Mouse (Mus musculus) CH12.LX (cell line): Measurements from ENCODE around the gene Npas1. TPM values are rescaled to one million over a fixed set of nuclear protein-coding genes. Genes with fewer than 3 reads are reported as not detected.

Experiments
- DNase-seq: peaks from one replicate; pipeline ENCODE4 v3.0.0-alpha.2; 2013; ENCODE audit errors: extremely low read depth
- H3K27ac ChIP-seq: 2 replicates; pipeline ENCODE4 v1.5.1; 2012; ENCODE audit warnings: low read depth, mild to moderate bottlenecking, control low read depth, moderate library complexity; ENCODE audit not compliant: insufficient read depth
- H3K27me3 ChIP-seq: replicated peaks from 2 replicates; pipeline ENCODE3; 2012; ENCODE audit warnings: inconsistent platforms
- H3K36me3 ChIP-seq, 2 experiments: replicated peaks in 1 of 2; 2 replicates each; pipeline versions ENCODE3 to v1.6.1; 2012; ENCODE audit warnings: inconsistent platforms in 1 of 2, low read length in 1 of 2, mild to moderate bottlenecking in 1 of 2, mixed read lengths in 1 of 2, moderate library complexity in 1 of 2; ENCODE audit not compliant: control insufficient read depth in 1 of 2, insufficient read depth in 1 of 2
- H3K4me1 ChIP-seq, 2 experiments: 2 replicates each; pipeline ENCODE4 v1.6.1; 2012; ENCODE audit warnings: inconsistent platforms in 1 of 2, moderate library complexity in 1 of 2; ENCODE audit not compliant: insufficient read depth in 2 of 2, control insufficient read depth in 1 of 2
- H3K4me2 ChIP-seq: 2 replicates; pipeline ENCODE4 v1.6.1; 2012; ENCODE audit warnings: low read depth, mild to moderate bottlenecking, control low read depth; ENCODE audit not compliant: poor library complexity, insufficient read depth, severe bottlenecking
- H3K4me3 ChIP-seq, 3 experiments: fragments of 150-350 bp in 1 of 3; sonication (generic) in 1 of 3; replicated peaks in 1 of 3; 2 replicates each; pipeline versions ENCODE3 to v1.5.1; 2011 to 2012; ENCODE audit warnings: low read depth in 2 of 3, low read length in 2 of 3, mild to moderate bottlenecking in 2 of 3, moderate library complexity in 2 of 3, control low read depth in 1 of 3, improper control_type of control experiment in 1 of 3, inconsistent platforms in 1 of 3, mixed read lengths in 1 of 3; ENCODE audit not compliant: poor library complexity in 1 of 3
- H3K79me2 ChIP-seq: replicated peaks from 2 replicates; pipeline ENCODE4 v1.6.1; 2012; ENCODE audit warnings: mild to moderate bottlenecking, moderate library complexity; ENCODE audit not compliant: control insufficient read depth, poor library complexity, insufficient read depth, severe bottlenecking; ENCODE audit errors: extremely low read depth
- H3K9ac ChIP-seq: 2 replicates; pipeline ENCODE4 v1.6.1; 2012; ENCODE audit warnings: low read depth, mild to moderate bottlenecking, control low read depth, moderate library complexity; ENCODE audit not compliant: insufficient read depth
- H3K9me3 ChIP-seq: replicated peaks from 2 replicates; pipeline ENCODE3; 2012; ENCODE audit warnings: low read length, inconsistent platforms, mixed read lengths
- BHLHE40 ChIP-seq: IDR thresholded peaks from 2 replicates; pipeline ENCODE4 v1.6.1; 2011; ENCODE audit warnings: mild to moderate bottlenecking, low read depth, low read length, improper control_type of control experiment
- CTCF ChIP-seq, 2 experiments: IDR thresholded peaks in 1 of 2; conservative IDR thresholded peaks in 1 of 2; 2 replicates each; pipeline ENCODE4 v1.5.1; 2011 to 2012; ENCODE audit warnings: low read depth in 2 of 2, low read length in 2 of 2, improper control_type of control experiment in 1 of 2, inconsistent platforms in 1 of 2, mild to moderate bottlenecking in 1 of 2, moderate library complexity in 1 of 2
- E2F4 ChIP-seq: IDR thresholded peaks from 2 replicates; pipeline ENCODE4 v1.6.1; 2011; ENCODE audit warnings: low read depth, low read length, improper control_type of control experiment; ENCODE audit not compliant: insufficient replicate concordance
- ETS1 ChIP-seq: conservative IDR thresholded peaks from 2 replicates; pipeline ENCODE4 v1.6.1; 2012; ENCODE audit warnings: low read depth, mild to moderate bottlenecking, inconsistent platforms, low read length, improper control_type of control experiment, moderate library complexity
- IRF4 ChIP-seq: IDR thresholded peaks from 2 replicates; pipeline ENCODE4 v1.6.1; 2014; ENCODE audit warnings: low read depth, mild to moderate bottlenecking, inconsistent platforms, low read length, improper control_type of control experiment
- JUN ChIP-seq: IDR thresholded peaks from 2 replicates; pipeline ENCODE4 v1.6.1; 2011; ENCODE audit warnings: low read depth, mild to moderate bottlenecking, low read length, improper control_type of control experiment, moderate library complexity; ENCODE audit not compliant: insufficient read depth
- KAT2A ChIP-seq: IDR thresholded peaks from 2 replicates; pipeline ENCODE4 v1.6.1; 2012; ENCODE audit warnings: low read length, improper control_type of control experiment, inconsistent platforms; ENCODE audit not compliant: insufficient replicate concordance
- MAFK ChIP-seq: IDR thresholded peaks from 2 replicates; pipeline ENCODE4 v1.6.1; 2011; ENCODE audit warnings: low read length, improper control_type of control experiment; ENCODE audit not compliant: insufficient replicate concordance
- MAZ ChIP-seq: IDR thresholded peaks from 2 replicates; pipeline ENCODE4 v1.6.1; 2012; ENCODE audit warnings: low read depth, mild to moderate bottlenecking, inconsistent platforms, low read length, improper control_type of control experiment, moderate library complexity
- MEF2A ChIP-seq: IDR thresholded peaks from 2 replicates; pipeline ENCODE4 v1.6.1; 2014; ENCODE audit warnings: low read depth, mild to moderate bottlenecking, inconsistent platforms, low read length, improper control_type of control experiment, borderline replicate concordance
- MYC ChIP-seq: IDR thresholded peaks from 2 replicates; pipeline ENCODE4 v1.6.1; 2011; ENCODE audit warnings: low read depth, mild to moderate bottlenecking, improper control_type of control experiment, low read length
- NELFE ChIP-seq: IDR thresholded peaks from 2 replicates; pipeline ENCODE4 v1.6.1; 2011; ENCODE audit warnings: low read depth, low read length, improper control_type of control experiment
- PAX5 ChIP-seq: IDR thresholded peaks from 2 replicates; pipeline ENCODE4 v1.6.1; 2012; ENCODE audit warnings: low read length, inconsistent platforms, mixed read lengths
- RAD21 ChIP-seq: IDR thresholded peaks from 2 replicates; pipeline ENCODE4 v1.6.1; 2011; ENCODE audit warnings: low read depth, mild to moderate bottlenecking, low read length, improper control_type of control experiment, moderate library complexity
- TBP ChIP-seq: conservative IDR thresholded peaks from 2 replicates; pipeline ENCODE4 v1.6.1; 2011; ENCODE audit warnings: low read depth, low read length, improper control_type of control experiment
- ZKSCAN1 ChIP-seq: IDR thresholded peaks from 2 replicates; pipeline ENCODE4 v1.6.1; 2012; ENCODE audit warnings: low read depth, inconsistent platforms, low read length, improper control_type of control experiment, borderline replicate concordance
- ZMIZ1 ChIP-seq: IDR thresholded peaks from 2 replicates; pipeline ENCODE4 v1.6.1; 2012; ENCODE audit warnings: low read depth, mild to moderate bottlenecking, inconsistent platforms, low read length, improper control_type of control experiment
- ZNF384 ChIP-seq: IDR thresholded peaks from 2 replicates; pipeline ENCODE4 v1.6.1; 2012; ENCODE audit warnings: low read depth, low read length, improper control_type of control experiment, inconsistent platforms
- dilution Hi-C: fragments of 300-500 bp; cut with MboI; formaldehyde crosslinking; loops from 2 replicates; pipeline ENCODE4 v1.14.3; 2020; ENCODE audit warnings: low sequenced_read_pairs; ENCODE audit not compliant: extremely low pct_unique_long_range_greater_than_20kb, extremely low pct_ligation_motif_present
- in situ Hi-C: fragments of 300-500 bp; cut with MboI; formaldehyde crosslinking; loops from 3 replicates; pipeline ENCODE4 v1.14.3; 2019; ENCODE audit warnings: low sequenced_read_pairs, low pct_ligation_motif_present, low pct_unique_long_range_greater_than_20kb, mixed read lengths
- polyA plus RNA-seq: library from polyadenylated mRNA; unstranded; fragments of >175 nt; gene quantifications from 2 replicates; pipeline ENCODE4 v1.2.1, GENCODE M21; 2012; ENCODE audit warnings: low read depth; ENCODE audit not compliant: insufficient read length
- total RNA-seq, 2 experiments: library from RNA; depleted of rRNA; stranded (reverse); fragments of 300-350 nt in 1 of 2; fragments of >200 nt in 1 of 2; gene quantifications; 2 replicates each; pipeline ENCODE4 v1.2.3; 2012 to 2014

The Npas1 gene
- total and polyA plus RNA-seq, 3 experiments = 0.08 to 0.56 TPM; not detected in 1

DNA sequence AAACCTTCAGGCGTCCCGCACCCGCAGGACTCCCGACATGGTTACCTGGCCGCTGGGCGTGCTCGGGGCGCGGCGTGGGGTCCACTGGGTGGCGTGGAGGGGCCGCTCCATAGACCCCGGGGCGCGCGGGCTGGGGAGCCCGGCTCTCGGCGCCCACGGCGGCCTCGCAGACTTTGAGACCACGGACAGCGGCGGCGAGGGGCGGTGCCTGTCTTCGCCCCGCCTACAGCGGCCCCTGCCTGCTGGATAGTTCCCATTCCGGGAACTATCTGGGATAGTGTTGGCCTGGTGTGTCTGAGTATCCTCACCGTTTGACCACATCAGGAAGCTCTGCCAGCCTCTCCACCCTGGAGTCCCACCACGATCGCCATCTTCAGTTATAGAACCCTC is 933 bp downstream of the Npas1 start:
- in situ Hi-C loops = no loop called here
- Histone ChIP-seq H3K27ac (no peak overlapping the region), H3K4me2 (no peak overlapping the region), H3K4me1 (no peaks in the 10 kb centered on the region), H3K9me3 (peaks cover 7% of the 10 kb centered on the region), H3K36me3 (no peaks in the 10 kb centered on the region), H3K27me3 (peaks cover 5% of the 10 kb centered on the region), H3K4me3 (no peak overlapping the region), H3K79me2 (no peaks in the 10 kb centered on the region), H3K9ac (no peak overlapping the region)
- no peak for DNase-seq
- TF ChIP-seq RAD21 = no peak
- TF ChIP-seq NELFE = no peak
- TF ChIP-seq ZMIZ1 = no peak
- TF ChIP-seq MYC = no peak
- TF ChIP-seq MEF2A = no peak
- TF ChIP-seq TBP = no peak
- TF ChIP-seq ZNF384 = no peak
- no peak for TF ChIP-seq MAZ
- no peak for TF ChIP-seq ZKSCAN1
- no peak for TF ChIP-seq PAX5
- no peak for TF ChIP-seq IRF4
- no peak for TF ChIP-seq JUN
- TF ChIP-seq E2F4 = no peak
- no peak for TF ChIP-seq ETS1
- no peak for TF ChIP-seq BHLHE40
- TF ChIP-seq MAFK = no peak
- no peak for TF ChIP-seq KAT2A
- TF ChIP-seq CTCF (conservative IDR thresholded peaks at IDR 0.05 in 1 of 2, IDR thresholded peaks at IDR 0.05 in 1 of 2; ENCODE audit: low read depth in 2 of 2, low read length in 2 of 2) = no peak
- dilution Hi-C loops = no loop called here

- Histone ChIP-seq H3K79me2 (no peaks in the 10 kb centered on the region), H3K36me3 (no peaks in the 10 kb centered on the region), H3K27ac (no peak overlapping the region), H3K27me3 (peaks cover under 1% of the 10 kb centered on the region)
- in situ Hi-C loops = no loop called here
- TF ChIP-seq RAD21 (no peak), ETS1 (no peak)
- TF ChIP-seq, all 38 proteins: peak for 0
- no peak overlapping the region for H3K4me3 ChIP-seq
- H3K9ac ChIP-seq = no peak overlapping the region
- peaks cover 7% of the 10 kb centered on the region for H3K9me3 ChIP-seq
- H3K4me2 ChIP-seq = no peak overlapping the region
- H3K4me1 ChIP-seq = no peaks in the 10 kb centered on the region
- dilution Hi-C loops = no loop called here
- DNase-seq = no peak
Observed at GRCm38 (mm10) chr7:16475764-16476599, 1.5 kb downstream of the Npas1 start.
